Mouse (Mus musculus) small intestine, adult 2 months (tissue): Measurements from ENCODE around the gene Chst10. TPM values are rescaled to one million over a fixed set of nuclear protein-coding genes. Genes with fewer than 3 reads are reported as not detected.

Source experiments
- H3K27ac ChIP-seq: fragments of 200-500 bp; 2 replicates; pipeline ENCODE4 v1.5.1; 2012; ENCODE audit warnings: low read depth, low read length, control low read depth, inconsistent platforms; ENCODE audit not compliant: insufficient read depth
- H3K27me3 ChIP-seq: fragments of 200-500 bp; 2 replicates; pipeline ENCODE4 v1.6.1; 2012; ENCODE audit warnings: mild to moderate bottlenecking, moderate library complexity, low read length, inconsistent platforms; ENCODE audit not compliant: control insufficient read depth, insufficient read depth
- H3K36me3 ChIP-seq: fragments of 200-500 bp; 2 replicates; pipeline ENCODE4 v1.6.1; 2012; ENCODE audit warnings: mild to moderate bottlenecking, low read length, control low read depth, inconsistent platforms; ENCODE audit not compliant: control insufficient read depth, insufficient read depth
- H3K4me1 ChIP-seq: fragments of 200-500 bp; 2 replicates; pipeline ENCODE4 v1.6.1; 2012; ENCODE audit warnings: low read length, inconsistent platforms, mixed read lengths; ENCODE audit not compliant: control insufficient read depth, insufficient read depth, insufficient read length
- H3K4me3 ChIP-seq: fragments of 200-500 bp; 2 replicates; pipeline ENCODE4 v1.5.1; 2012; ENCODE audit warnings: low read depth, mild to moderate bottlenecking, control low read depth, inconsistent platforms, low read length, moderate library complexity
- CTCF ChIP-seq: fragments of 200-500 bp; IDR thresholded peaks from 2 replicates; pipeline ENCODE4 v1.5.1; 2012; ENCODE audit warnings: low read depth, mild to moderate bottlenecking, control low read depth, inconsistent platforms, low read length, moderate library complexity, mixed read lengths; ENCODE audit not compliant: insufficient replicate concordance, insufficient read length; ENCODE audit errors: extremely low read depth
- POLR2A ChIP-seq: fragments of 200-500 bp; IDR thresholded peaks from 2 replicates; pipeline ENCODE4 v1.6.1; 2012; ENCODE audit warnings: low read depth, mild to moderate bottlenecking, control low read depth, inconsistent platforms, low read length, moderate library complexity
- WGBS: fragments of 180-500 bp; shearing (Covaris S2); methylation state at CpG from one replicate; pipeline ENCODE4 v1.1.7; 2018; 5-methylcytosine and 5-hydroxymethylcytosine counted together
- polyA plus RNA-seq: library from polyadenylated mRNA; depleted of rRNA; stranded (reverse); fragments of >200 nt; gene quantifications from 2 replicates; pipeline ENCODE4 v1.2.3, GENCODE M21; 2012

Gene Chst10
- polyA plus RNA-seq, 1 experiment: 1.2 TPM

GRCm38 (mm10) chr1:38850650-38851049 lies 47.3 kb downstream of the Chst10 start:
- no peak overlapping the region for H3K4me3 ChIP-seq
- no peaks in the 10 kb centered on the region for H3K4me1 ChIP-seq
- H3K36me3 ChIP-seq: no peaks in the 10 kb centered on the region
- H3K27me3 ChIP-seq: no peaks in the 10 kb centered on the region
- 66% methylated on average over 2 of the region's 2 CpGs for WGBS
- TF ChIP-seq POLR2A: no peak
- no peak for TF ChIP-seq CTCF
- no peak overlapping the region for H3K27ac ChIP-seq

- TF ChIP-seq CTCF (no peak), POLR2A (no peak)
- no peak overlapping the region for H3K27ac ChIP-seq
- WGBS: 82% methylated on average over 2 of the region's 2 CpGs
- H3K36me3 ChIP-seq: no peaks in the 10 kb centered on the region
- H3K4me1 ChIP-seq: no peaks in the 10 kb centered on the region
- no peak overlapping the region for H3K4me3 ChIP-seq
- H3K27me3 ChIP-seq: no peaks in the 10 kb centered on the region
Observed at GRCm38 (mm10) chr1:38848451-38849289, 49.3 kb downstream of the Chst10 start.

GRCm38 (mm10) chr1:38847975-38848374 lies 50.0 kb downstream of the Chst10 start:
- Histone ChIP-seq H3K36me3 (no peaks in the 10 kb centered on the region), H3K27ac (no peak overlapping the region), H3K4me1 (no peaks in the 10 kb centered on the region), H3K4me3 (no peak overlapping the region), H3K27me3 (no peaks in the 10 kb centered on the region)
- TF ChIP-seq CTCF (no peak), POLR2A (no peak)
- WGBS: 46% methylated on average over 11 of the region's 11 CpGs

- Histone ChIP-seq H3K36me3 (no peaks in the 10 kb centered on the region), H3K4me3 (no peak overlapping the region), H3K27me3 (no peaks in the 10 kb centered on the region), H3K27ac (no peak overlapping the region), H3K4me1 (no peaks in the 10 kb centered on the region)
- WGBS: 80% methylated on average over 4 of the region's 4 CpGs
- no peak for TF ChIP-seq POLR2A
- no peak for TF ChIP-seq CTCF
Observed at GRCm38 (mm10) chr1:38843275-38843674, 54.7 kb downstream of the Chst10 start.

GRCm38 (mm10) chr1:38842861-38843260 lies 55.1 kb downstream of the Chst10 start:
- TF ChIP-seq CTCF: no peak
- TF ChIP-seq POLR2A: no peak
- Histone ChIP-seq H3K36me3 (no peaks in the 10 kb centered on the region), H3K27me3 (no peaks in the 10 kb centered on the region; the same call in 1 of the 2 replicates), H3K27ac (no peak overlapping the region), H3K4me3 (no peak overlapping the region), H3K4me1 (no peaks in the 10 kb centered on the region)
- WGBS: 79% methylated on average over 1 of the region's 1 CpGs

GRCm38 (mm10) chr1:38839944-38840343 lies 58.0 kb downstream of the Chst10 start:
- Histone ChIP-seq H3K4me3 (no peak overlapping the region), H3K27ac (no peak overlapping the region), H3K27me3 (peaks cover 5% of the 10 kb centered on the region), H3K36me3 (no peaks in the 10 kb centered on the region), H3K4me1 (no peaks in the 10 kb centered on the region)
- WGBS: 41% methylated on average over 1 of the region's 1 CpGs
- TF ChIP-seq POLR2A (no peak), CTCF (no peak)

- 5% methylated on average over 47 of the region's 47 CpGs for WGBS
- H3K27me3 ChIP-seq: peaks cover 5% of the 10 kb centered on the region
- peak within 1 kb of the TSS; percentile 43 for H3K4me3 ChIP-seq
- no peak within 1 kb of the TSS for H3K27ac ChIP-seq
- H3K4me1 ChIP-seq: no peaks in the 10 kb centered on the region
- TF ChIP-seq CTCF (no peak), POLR2A (no peak)
- no peaks in the 10 kb centered on the region for H3K36me3 ChIP-seq
Observed at GRCm38 (mm10) chr1:38836477-38836872, 61.5 kb downstream of the Chst10 start, which contains the start of gene Lonrf2. Gene Lonrf2 (minus strand): TSS chr1:38836711.
